Mouse (Mus musculus) kidney, adult 9 months (tissue): ENCODE data around the gene Cdh24.

Source experiments
- DNase-seq: peaks from one replicate; pipeline ENCODE4 v3.0.0; 2022

Gene Cdh24

GRCm38 (mm10) chr14:54641305-54641969 is at the start of gene Cdh24:
Gene Cdh24, minus strand, starts transcription at chr14:54641364.
- DNase-seq: peak; percentile 88

- no peak for DNase-seq
Observed at GRCm38 (mm10) chr14:54687251-54687650, 46.1 kb upstream of the Cdh24 start.

- DNase-seq: peak; percentile 100
Observed at GRCm38 (mm10) chr14:54686522-54687143, 45.5 kb upstream of the Cdh24 start, which contains the start of gene Acin1. Gene Acin1, minus strand, starts transcription at chr14:54686931.

GRCm38 (mm10) chr14:54686063-54686521 is 44.9 kb upstream of the Cdh24 start, which contains the start of gene 1700123O20Rik:
Gene 1700123O20Rik, plus strand, starts transcription at chr14:54686216.
- DNase-seq: no peak

GRCm38 (mm10) chr14:54685471-54685870 is 44.3 kb upstream of the Cdh24 start:
- DNase-seq: no peak

- DNase-seq: no peak
Observed at GRCm38 (mm10) chr14:54682396-54682795, 41.2 kb upstream of the Cdh24 start.

GRCm38 (mm10) chr14:54678657-54679304 is 37.6 kb upstream of the Cdh24 start:
- DNase-seq: peak; percentile 33

GRCm38 (mm10) chr14:54676290-54676689 is 35.1 kb upstream of the Cdh24 start:
- no peak for DNase-seq

- DNase-seq: no peak
Observed at GRCm38 (mm10) chr14:54674317-54674716, 33.2 kb upstream of the Cdh24 start.

- DNase-seq: peak; percentile 71
Observed at GRCm38 (mm10) chr14:54669381-54669780, 28.2 kb upstream of the Cdh24 start.

- DNase-seq: no peak
Observed at GRCm38 (mm10) chr14:54664477-54665222, 23.5 kb upstream of the Cdh24 start.

GRCm38 (mm10) chr14:54660009-54660408 is 18.8 kb upstream of the Cdh24 start:
- DNase-seq: peak; percentile 37

GRCm38 (mm10) chr14:54653496-54653895 is 12.3 kb upstream of the Cdh24 start:
- peak; percentile 94 for DNase-seq

GRCm38 (mm10) chr14:54652787-54653186 is 11.6 kb upstream of the Cdh24 start:
- no peak for DNase-seq

GRCm38 (mm10) chr14:54651556-54651955 is 10.4 kb upstream of the Cdh24 start:
- no peak for DNase-seq

GRCm38 (mm10) chr14:54650621-54651454 is 9.7 kb upstream of the Cdh24 start:
- DNase-seq: peak; percentile 92

- DNase-seq: no peak
Observed at GRCm38 (mm10) chr14:54647900-54648299, 6.7 kb upstream of the Cdh24 start.

- DNase-seq: no peak
Observed at GRCm38 (mm10) chr14:54646898-54647636, 5.9 kb upstream of the Cdh24 start.

- no peak for DNase-seq
Observed at GRCm38 (mm10) chr14:54646455-54646854, 5.3 kb upstream of the Cdh24 start.

GRCm38 (mm10) chr14:54644294-54644693 is 3.1 kb upstream of the Cdh24 start:
- DNase-seq: no peak

- no peak for DNase-seq
Observed at GRCm38 (mm10) chr14:54643011-54643410, 1.8 kb upstream of the Cdh24 start.
